Mouse (Mus musculus) lung, postnatal 0 days (tissue): ENCODE data around the gene Lats1.

Experiments
- CTCF ChIP-seq: IDR thresholded peaks from 2 replicates; pipeline ENCODE4 v1.5.1; 2016; ENCODE audit warnings: antibody characterized with exemption, mild to moderate bottlenecking
- EP300 ChIP-seq: IDR thresholded peaks from 2 replicates; pipeline ENCODE4 v1.6.1; 2016; ENCODE audit warnings: antibody characterized with exemption, mild to moderate bottlenecking, control low read depth

DNA sequence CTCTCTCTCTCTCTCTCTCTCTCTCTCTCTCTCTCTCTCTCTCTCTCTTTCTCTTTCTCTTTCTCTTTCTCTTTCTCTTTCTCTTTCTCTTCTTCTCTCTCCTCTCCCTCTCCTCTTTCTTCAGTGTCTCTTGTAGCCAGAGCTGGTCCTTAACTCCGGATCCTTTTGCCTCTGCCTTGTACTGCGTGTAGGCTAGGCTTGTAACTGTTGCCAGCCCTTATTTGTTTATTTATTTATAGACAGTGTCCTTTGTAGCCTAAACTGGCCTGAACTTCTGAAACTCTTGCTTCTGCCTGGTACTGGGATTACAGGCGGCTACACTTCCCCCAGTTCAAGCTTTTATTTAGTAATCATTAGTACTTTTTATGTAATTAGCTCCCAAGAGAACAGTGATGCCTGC, 46.0 kb downstream of the Lats1 start:
- TF ChIP-seq CTCF (no peak), EP300 (no peak)
